Mouse (Mus musculus): ENCODE results near the gene Lyl1. TPM values are rescaled to one million over a fixed set of nuclear protein-coding genes. Genes with fewer than 3 reads are reported as not detected.
A peak's percentile ranks its signal among the peaks of the same experiment; 100 is the strongest.

Lyl1 gene
- polyA plus RNA-seq, 1 experiment from 2014 or later = 9.7 TPM

GRCm38 (mm10) chr8:84715893-84716468 lies 14.7 kb downstream of the Lyl1 start:
- 32% methylated on average over 27 of the region's 27 CpGs for WGBS
- H3K4me2 ChIP-seq = no peak overlapping the region
- H3K4me3 ChIP-seq (replicated peaks) = no peak overlapping the region
- no peak for ATAC-seq (ENCODE audit: insufficient read depth, low FRiP score, low read depth)
- no peak overlapping the region for H3K27ac ChIP-seq
- H3K36me3 ChIP-seq = peaks cover 25% of the 10 kb centered on the region
- peaks cover 41% of the 10 kb centered on the region for H3K4me1 ChIP-seq
- H3K9me3 ChIP-seq = no peaks in the 10 kb centered on the region
- H3K27me3 ChIP-seq (replicated peaks) = 0 out of 2 replicates have a peak, but pooled peaks cover 7% of the 10 kb centered on the region
- no peak overlapping the region for H3K9ac ChIP-seq

- ATAC-seq (ENCODE audit: insufficient read depth, low FRiP score, low read depth) = no peak
- WGBS = 90% methylated on average over 11 of the region's 11 CpGs
- no peak overlapping the region for H3K4me3 ChIP-seq (replicated peaks)
- no peaks in the 10 kb centered on the region for H3K9me3 ChIP-seq
- H3K27me3 ChIP-seq (replicated peaks) = 0 out of 2 replicates have a peak, but pooled peaks cover 7% of the 10 kb centered on the region
- peaks cover 31% of the 10 kb centered on the region for H3K36me3 ChIP-seq
- H3K9ac ChIP-seq = no peak overlapping the region
- no peak overlapping the region for H3K4me2 ChIP-seq
- H3K27ac ChIP-seq = no peak overlapping the region
- H3K4me1 ChIP-seq = peaks cover 38% of the 10 kb centered on the region
Observed at GRCm38 (mm10) chr8:84716790-84717189, 15.5 kb downstream of the Lyl1 start.

GRCm38 (mm10) chr8:84718476-84718875 lies 17.2 kb downstream of the Lyl1 start:
- Histone ChIP-seq H3K9me3 (no peaks in the 10 kb centered on the region), H3K27ac (no peak overlapping the region), H3K4me2 (no peak overlapping the region), H3K4me1 (peaks cover 38% of the 10 kb centered on the region), H3K4me3 (replicated peaks) (no peak overlapping the region), H3K27me3 (replicated peaks) (0 out of 2 replicates have a peak, but pooled peaks cover 7% of the 10 kb centered on the region), H3K36me3 (peaks cover 31% of the 10 kb centered on the region), H3K9ac (no peak overlapping the region)
- ATAC-seq (ENCODE audit: insufficient read depth, low FRiP score, low read depth) = no peak
- WGBS = 83% methylated on average over 5 of the region's 5 CpGs

- H3K4me1 ChIP-seq = peaks cover 38% of the 10 kb centered on the region
- 0 out of 2 replicates have a peak, but pooled peaks cover 7% of the 10 kb centered on the region for H3K27me3 ChIP-seq (replicated peaks)
- no peak overlapping the region for H3K4me3 ChIP-seq (replicated peaks)
- peaks cover 31% of the 10 kb centered on the region for H3K36me3 ChIP-seq
- no peak for ATAC-seq (ENCODE audit: insufficient read depth, low FRiP score, low read depth)
- no peak overlapping the region for H3K27ac ChIP-seq
- no peak overlapping the region for H3K9ac ChIP-seq
- WGBS = 74% methylated on average over 5 of the region's 5 CpGs
- no peaks in the 10 kb centered on the region for H3K9me3 ChIP-seq
- H3K4me2 ChIP-seq = no peak overlapping the region
Observed at GRCm38 (mm10) chr8:84718959-84719690, 17.9 kb downstream of the Lyl1 start.

GRCm38 (mm10) chr8:84722530-84722849 lies 21.2 kb downstream of the Lyl1 start:
- 52% methylated on average over 6 of the region's 6 CpGs for WGBS
- H3K36me3 ChIP-seq = peaks cover 31% of the 10 kb centered on the region
- H3K4me1 ChIP-seq = peaks cover 54% of the 10 kb centered on the region
- no peak overlapping the region for H3K4me3 ChIP-seq (replicated peaks)
- H3K27ac ChIP-seq = peak overlapping the region; percentile 98
- H3K4me2 ChIP-seq = peak overlapping the region; percentile 44
- ATAC-seq (ENCODE audit: insufficient read depth, low FRiP score, low read depth) = no peak
- H3K9me3 ChIP-seq = no peaks in the 10 kb centered on the region
- H3K27me3 ChIP-seq (replicated peaks) = no peaks in the 10 kb centered on the region
- no peak overlapping the region for H3K9ac ChIP-seq

- Histone ChIP-seq H3K9ac (peak within 1 kb of the TSS; percentile 19; the same call in 1 of the 2 replicates), H3K4me3 (replicated peaks) (peak within 1 kb of the TSS; percentile 17; the same call in 1 of the 2 replicates), H3K4me1 (peaks cover 54% of the 10 kb centered on the region), H3K27me3 (replicated peaks) (no peaks in the 10 kb centered on the region), H3K36me3 (peaks cover 35% of the 10 kb centered on the region), H3K27ac (peak within 1 kb of the TSS; percentile 98), H3K4me2 (peak within 1 kb of the TSS; percentile 44), H3K9me3 (no peaks in the 10 kb centered on the region)
- ATAC-seq (ENCODE audit: insufficient read depth, low FRiP score, low read depth) = peak; percentile 92
- 7% methylated on average over 10 of the region's 10 CpGs for WGBS
Observed at GRCm38 (mm10) chr8:84722850-84723570, 21.8 kb downstream of the Lyl1 start, which contains the start of gene G430095P16Rik. Gene G430095P16Rik, plus strand, starts transcription at chr8:84723007.

- Histone ChIP-seq H3K9ac (peak overlapping the region; percentile 19; the same call in 1 of the 2 replicates), H3K4me2 (peak overlapping the region; percentile 44), H3K27ac (peak overlapping the region; percentile 98), H3K9me3 (no peaks in the 10 kb centered on the region), H3K4me1 (peaks cover 57% of the 10 kb centered on the region), H3K36me3 (peaks cover 35% of the 10 kb centered on the region), H3K27me3 (replicated peaks) (no peaks in the 10 kb centered on the region), H3K4me3 (replicated peaks) (peak overlapping the region; percentile 17; the same call in 1 of the 2 replicates)
- WGBS = 12% methylated on average over 7 of the region's 7 CpGs
- ATAC-seq (ENCODE audit: insufficient read depth, low FRiP score, low read depth) = peak; percentile 5; the same call in 1 of the 2 replicates
Observed at GRCm38 (mm10) chr8:84723571-84723900, 22.3 kb downstream of the Lyl1 start.

GRCm38 (mm10) chr8:84724683-84725082 lies 23.4 kb downstream of the Lyl1 start:
- Histone ChIP-seq H3K4me2 (peak overlapping the region; percentile 44; the same call in 1 of the 2 replicates), H3K9me3 (no peaks in the 10 kb centered on the region), H3K27ac (peak overlapping the region; percentile 98; the same call in 1 of the 2 replicates), H3K27me3 (replicated peaks) (no peaks in the 10 kb centered on the region), H3K4me3 (replicated peaks) (no peak overlapping the region), H3K9ac (no peak overlapping the region), H3K36me3 (peaks cover 29% of the 10 kb centered on the region), H3K4me1 (peaks cover 56% of the 10 kb centered on the region)
- 47% methylated on average over 9 of the region's 9 CpGs for WGBS
- no peak for ATAC-seq (ENCODE audit: insufficient read depth, low FRiP score, low read depth)

GRCm38 (mm10) chr8:84725246-84725940 lies 24.1 kb downstream of the Lyl1 start:
- Histone ChIP-seq H3K4me3 (replicated peaks) (no peak overlapping the region), H3K9me3 (no peaks in the 10 kb centered on the region), H3K27me3 (replicated peaks) (no peaks in the 10 kb centered on the region), H3K27ac (peak overlapping the region; percentile 64), H3K4me1 (peaks cover 63% of the 10 kb centered on the region), H3K36me3 (peaks cover 23% of the 10 kb centered on the region), H3K4me2 (no peak overlapping the region), H3K9ac (no peak overlapping the region)
- ATAC-seq (ENCODE audit: insufficient read depth, low FRiP score, low read depth) = no peak
- 58% methylated on average over 10 of the region's 10 CpGs for WGBS

GRCm38 (mm10) chr8:84725941-84726259 lies 24.6 kb downstream of the Lyl1 start:
- Histone ChIP-seq H3K4me1 (peaks cover 68% of the 10 kb centered on the region), H3K9me3 (no peaks in the 10 kb centered on the region)
- 36% methylated on average over 3 of the region's 3 CpGs for WGBS

GRCm38 (mm10) chr8:84728474-84728873 lies 27.2 kb downstream of the Lyl1 start:
- Histone ChIP-seq H3K9me3 (no peaks in the 10 kb centered on the region), H3K27me3 (replicated peaks) (no peaks in the 10 kb centered on the region), H3K36me3 (peaks cover 10% of the 10 kb centered on the region; the same call in 1 of the 2 replicates), H3K4me2 (no peak overlapping the region), H3K4me1 (peaks cover 73% of the 10 kb centered on the region), H3K9ac (no peak overlapping the region), H3K4me3 (replicated peaks) (no peak overlapping the region), H3K27ac (peak overlapping the region; percentile 16)
- ATAC-seq (ENCODE audit: insufficient read depth, low FRiP score, low read depth) = no peak
- WGBS = 76% methylated on average over 3 of the region's 3 CpGs

More at GRCm38 (mm10) chr8:84725941-84726259, 24.6 kb downstream of the Lyl1 start:
- Histone ChIP-seq H3K4me3 (replicated peaks) (no peak overlapping the region), H3K36me3 (peaks cover 18% of the 10 kb centered on the region), H3K27me3 (replicated peaks) (no peaks in the 10 kb centered on the region), H3K9ac (no peak overlapping the region), H3K27ac (peak overlapping the region; percentile 64), H3K4me2 (no peak overlapping the region)
- no peak for ATAC-seq (ENCODE audit: insufficient read depth, low FRiP score, low read depth)
